Mouse (Mus musculus) spleen, adult 12 weeks (tissue): ENCODE measurements around the gene Htr5b.

Experiments
- DNase-seq: peaks from one replicate; pipeline ENCODE4 v3.0.0; 2022; ENCODE audit warnings: low spot score

Gene Htr5b

DNA sequence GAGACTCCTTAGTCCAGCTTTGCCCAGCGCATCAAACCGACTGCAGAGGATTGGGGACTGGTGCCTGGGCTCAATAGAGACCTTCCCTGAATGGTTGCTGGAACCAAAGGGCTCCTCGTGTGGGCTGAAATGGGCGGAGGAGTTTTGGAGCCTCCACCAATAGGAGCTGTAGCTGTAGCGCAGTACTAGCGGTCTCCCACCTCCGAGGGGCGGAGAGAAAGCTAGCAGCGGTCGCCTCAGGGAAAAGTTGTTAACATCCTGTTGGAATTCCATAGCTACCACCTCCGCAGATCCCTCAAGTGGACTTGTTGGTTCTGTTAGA is at the start of gene Htr5b:
Gene Htr5b (minus strand): TSS at position 67 of the 322 bp plus-strand sequence.
- DNase-seq: no peak

DNA sequence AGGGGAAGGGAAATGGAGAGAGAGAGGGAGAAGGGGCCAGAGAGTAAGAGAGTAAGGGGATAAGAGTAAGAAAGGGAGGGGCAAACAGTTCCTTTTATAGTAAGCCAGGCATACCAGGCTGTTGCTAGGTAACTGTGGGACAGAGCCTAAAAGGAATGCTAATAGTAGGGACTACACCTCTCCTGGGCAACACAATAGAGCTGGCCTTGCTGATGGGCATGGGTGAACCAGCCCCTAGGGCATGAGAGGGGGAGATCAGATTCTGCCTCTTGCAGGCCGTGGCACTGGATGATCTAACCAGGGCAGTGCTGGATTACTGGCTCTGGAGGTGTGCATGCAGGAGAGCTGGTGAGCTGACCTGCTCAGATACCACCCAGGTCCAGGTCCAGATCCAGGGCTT is 49.2 kb upstream of the Htr5b start:
- no peak for DNase-seq

GRCm38 (mm10) chr1:121570522-121570921 is 42.3 kb upstream of the Htr5b start:
- DNase-seq: no peak

- DNase-seq: peak; percentile 87
Observed at GRCm38 (mm10) chr1:121567521-121568489, 39.5 kb upstream of the Htr5b start, which contains the start of gene Ddx18. Gene Ddx18, minus strand, starts transcription at chr1:121567989.

- no peak for DNase-seq
Observed at GRCm38 (mm10) chr1:121557861-121558260, 29.6 kb upstream of the Htr5b start.

GRCm38 (mm10) chr1:121551457-121551835 is 23.2 kb upstream of the Htr5b start:
- no peak for DNase-seq

DNA sequence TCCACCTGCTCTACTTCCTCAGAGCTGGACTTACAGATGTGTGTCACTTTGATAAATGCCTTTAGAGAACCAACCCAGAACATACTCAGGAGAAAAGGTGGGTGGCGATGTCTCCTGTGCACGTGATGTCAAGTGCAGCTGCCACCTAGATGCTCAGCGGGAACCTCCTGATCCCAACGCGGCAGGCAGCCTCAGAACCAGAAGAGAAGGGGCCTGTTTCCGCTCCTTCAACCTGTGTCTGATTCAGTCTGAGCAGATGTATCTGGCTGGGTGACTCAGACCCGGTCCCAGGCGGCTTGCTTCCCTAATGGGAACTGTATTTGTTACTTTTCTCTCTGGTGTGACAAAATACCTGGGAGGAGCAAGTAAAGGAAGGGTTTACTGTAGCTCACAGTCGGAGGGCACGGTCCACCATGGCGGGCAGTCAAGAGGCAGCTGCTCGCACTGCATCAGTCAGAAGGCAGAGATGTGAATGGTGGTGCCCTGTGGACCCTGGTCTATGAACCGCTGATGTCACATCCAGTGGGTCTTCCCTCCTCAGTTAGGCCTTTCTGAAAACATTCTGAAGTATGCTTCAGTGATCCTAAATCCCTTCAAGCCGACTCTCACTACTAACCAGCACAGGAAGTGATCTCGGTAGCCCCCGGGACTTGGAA is 22.7 kb upstream of the Htr5b start:
- DNase-seq: no peak

DNA sequence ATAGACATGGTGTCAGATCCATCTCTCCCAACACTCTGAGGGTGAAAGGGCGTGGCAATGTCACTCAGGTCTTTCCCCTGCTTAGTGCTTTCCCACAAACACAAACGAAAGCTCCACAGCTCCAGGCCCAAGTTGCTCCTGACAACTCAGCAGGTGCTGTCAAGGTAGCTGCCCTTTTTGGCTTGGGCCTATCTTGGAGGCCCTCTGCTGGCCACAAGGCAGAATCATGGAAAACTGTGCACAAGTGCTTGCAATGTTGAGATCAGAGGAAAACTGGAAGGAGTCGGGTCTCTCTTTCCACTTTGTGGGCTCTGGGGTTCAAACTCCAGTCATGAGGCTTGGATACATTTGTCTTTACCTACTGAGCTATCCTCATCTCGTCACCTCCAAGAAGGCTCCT is 21.2 kb upstream of the Htr5b start:
- no peak for DNase-seq

GRCm38 (mm10) chr1:121548667-121549066 is 20.4 kb upstream of the Htr5b start:
- no peak for DNase-seq

DNA sequence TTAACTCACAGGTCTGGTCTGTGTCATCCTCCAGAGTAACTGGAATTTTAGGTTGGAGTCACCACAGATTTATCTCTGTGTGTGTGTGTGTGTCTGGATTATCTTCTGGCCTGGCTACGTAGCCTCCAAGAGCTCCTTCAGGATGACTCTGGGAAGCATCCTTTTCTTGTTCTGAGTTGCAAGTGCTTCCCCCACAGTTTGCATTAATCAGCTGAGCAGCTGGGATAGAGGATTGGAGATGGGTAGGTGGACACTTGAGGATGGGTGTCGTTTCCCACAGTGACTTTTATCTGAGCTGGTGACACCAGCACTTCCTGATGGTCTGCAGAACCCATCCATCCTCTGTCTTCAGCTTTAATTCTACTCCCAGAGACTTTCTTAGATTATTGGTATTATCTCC is 18.6 kb upstream of the Htr5b start:
- DNase-seq: no peak

- no peak for DNase-seq
Observed at GRCm38 (mm10) chr1:121540361-121540760, 12.1 kb upstream of the Htr5b start.

GRCm38 (mm10) chr1:121531439-121531838 is 3.2 kb upstream of the Htr5b start:
- DNase-seq: no peak

- no peak for DNase-seq
Observed at GRCm38 (mm10) chr1:121529286-121529685, 1.0 kb upstream of the Htr5b start.

DNA sequence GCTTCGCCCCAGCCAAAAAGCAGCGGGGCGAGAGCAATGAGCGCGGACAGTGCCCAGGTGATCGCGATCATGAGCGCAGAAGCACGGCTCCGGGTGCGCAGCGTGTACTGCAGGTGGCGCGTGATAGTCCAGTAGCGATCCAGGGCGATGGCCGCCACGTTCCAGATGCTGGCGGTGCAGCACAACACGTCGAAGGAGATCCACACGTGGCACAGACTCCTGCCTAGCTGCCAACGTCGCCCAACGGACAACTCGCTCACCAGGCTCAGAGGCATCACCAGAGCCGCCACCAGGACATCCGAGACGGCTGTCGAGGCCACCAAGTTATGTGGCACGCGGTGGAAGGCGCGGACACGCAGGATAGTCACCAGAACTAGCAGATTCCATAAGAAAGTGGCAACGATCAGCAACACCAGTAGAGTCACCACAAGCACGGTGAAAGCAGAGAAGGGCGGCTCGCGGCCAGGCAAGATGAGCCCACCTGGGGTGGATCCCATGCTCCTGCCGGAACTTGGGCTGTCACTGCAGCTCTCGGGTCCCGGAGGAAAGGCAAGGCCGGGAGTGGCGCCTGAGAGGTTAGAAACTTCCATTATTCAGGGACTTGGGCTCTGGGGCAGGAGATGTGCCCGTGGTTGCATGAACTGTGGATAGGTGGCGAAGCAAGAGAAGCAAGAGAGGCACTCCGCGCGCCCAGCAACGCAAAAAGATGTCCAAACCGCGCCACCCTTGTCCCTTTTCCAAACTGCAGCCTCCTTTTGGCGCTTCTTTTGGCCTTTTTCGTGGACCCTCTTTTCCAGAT is 466 bp downstream of the Htr5b start:
- no peak for DNase-seq

DNA sequence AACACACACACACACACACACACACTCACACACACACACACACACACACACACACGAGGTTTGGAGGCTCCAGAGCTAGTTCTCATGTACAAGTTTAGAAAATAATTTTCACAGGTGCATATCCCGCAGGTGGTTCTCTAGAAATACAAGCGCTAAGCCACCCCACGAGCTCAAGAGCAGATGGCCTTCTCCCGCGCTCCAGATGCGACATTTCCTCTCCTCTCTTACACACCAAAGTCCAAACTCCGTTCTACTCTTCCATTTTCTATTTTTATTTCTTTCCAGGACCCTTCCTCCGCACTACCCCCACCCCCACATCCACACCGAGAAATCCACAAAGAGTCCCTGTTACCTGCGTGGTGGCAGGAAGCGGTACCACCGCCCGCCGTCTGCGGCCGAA is 1.2 kb downstream of the Htr5b start:
- DNase-seq: no peak

DNA sequence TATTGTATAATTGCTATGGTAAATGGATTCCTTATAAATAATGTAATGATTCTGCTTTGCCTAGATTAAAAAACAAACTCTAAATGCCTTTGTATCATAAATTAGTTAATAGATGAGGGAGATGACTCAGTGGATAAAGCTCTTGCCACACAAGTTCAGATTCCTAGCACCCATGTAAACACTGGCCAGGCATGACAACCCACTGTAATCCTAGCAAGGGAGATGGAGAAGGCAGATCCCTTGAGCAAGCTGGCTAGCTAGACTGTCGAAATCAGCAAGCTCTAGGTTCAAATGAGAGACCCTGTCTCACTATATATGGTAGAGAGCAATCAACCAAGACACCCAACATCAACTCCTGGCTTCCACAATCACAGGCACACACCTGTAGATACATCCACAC is 9.7 kb downstream of the Htr5b start:
- DNase-seq: no peak

- no peak for DNase-seq
Observed at GRCm38 (mm10) chr1:121511966-121512365, 16.3 kb downstream of the Htr5b start.

GRCm38 (mm10) chr1:121511186-121511585 is 17.1 kb downstream of the Htr5b start:
- DNase-seq: no peak

- DNase-seq: no peak
Observed at GRCm38 (mm10) chr1:121510420-121511140, 17.7 kb downstream of the Htr5b start.

DNA sequence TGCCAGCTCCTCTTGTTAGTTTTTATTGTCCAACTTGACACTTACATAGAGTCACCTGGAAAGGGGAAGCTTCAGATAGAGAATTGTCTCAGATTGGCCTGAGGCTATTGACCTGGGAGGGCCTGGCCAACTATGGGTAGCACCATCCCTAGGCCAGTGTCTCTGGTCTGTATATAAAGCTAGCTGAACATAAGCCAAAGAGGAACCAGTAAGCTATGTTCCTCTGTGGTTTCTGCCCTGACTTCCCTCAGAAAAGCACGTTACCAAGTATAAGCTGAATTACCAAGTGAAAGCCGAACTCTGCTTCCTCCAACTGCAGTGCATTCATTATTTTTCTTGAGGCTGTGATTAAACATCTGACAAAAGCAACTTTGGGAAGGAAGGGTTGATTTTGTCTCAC is 19.5 kb downstream of the Htr5b start:
- no peak for DNase-seq

DNA sequence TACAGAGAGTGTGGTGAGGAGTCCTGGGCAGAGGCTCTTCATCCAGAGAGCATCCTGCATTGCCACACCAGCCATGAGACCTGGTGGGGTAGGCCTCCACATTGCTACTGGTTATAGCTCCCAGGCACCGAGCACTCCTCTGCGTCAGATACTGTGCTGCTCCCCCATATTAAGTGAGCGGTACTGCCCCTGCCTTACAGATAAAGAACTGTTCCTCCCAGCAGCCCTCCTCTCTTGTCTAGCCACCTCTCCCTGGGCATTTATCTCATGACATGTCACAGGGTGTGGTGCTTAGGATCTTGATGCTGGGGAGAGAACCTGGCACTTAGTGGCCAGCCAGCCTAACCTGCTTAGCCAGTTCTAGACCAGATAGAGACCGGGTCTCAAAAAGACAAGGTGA is 31.2 kb downstream of the Htr5b start:
- DNase-seq: no peak

GRCm38 (mm10) chr1:121490241-121490640 is 38.0 kb downstream of the Htr5b start:
- DNase-seq: no peak
